Mouse (Mus musculus): ENCODE results near the gene Rtl8a. TPM values are rescaled to one million over a fixed set of nuclear protein-coding genes. Genes with fewer than 3 reads are reported as not detected.
"Not testable (repeated sequence)": the region's sequence is repeated elsewhere in the genome, so short reads cannot be mapped to it uniquely, and the experiment has no call there.

Gene Rtl8a
- total and polyA plus RNA-seq, 3 experiments = not detected

DNA sequence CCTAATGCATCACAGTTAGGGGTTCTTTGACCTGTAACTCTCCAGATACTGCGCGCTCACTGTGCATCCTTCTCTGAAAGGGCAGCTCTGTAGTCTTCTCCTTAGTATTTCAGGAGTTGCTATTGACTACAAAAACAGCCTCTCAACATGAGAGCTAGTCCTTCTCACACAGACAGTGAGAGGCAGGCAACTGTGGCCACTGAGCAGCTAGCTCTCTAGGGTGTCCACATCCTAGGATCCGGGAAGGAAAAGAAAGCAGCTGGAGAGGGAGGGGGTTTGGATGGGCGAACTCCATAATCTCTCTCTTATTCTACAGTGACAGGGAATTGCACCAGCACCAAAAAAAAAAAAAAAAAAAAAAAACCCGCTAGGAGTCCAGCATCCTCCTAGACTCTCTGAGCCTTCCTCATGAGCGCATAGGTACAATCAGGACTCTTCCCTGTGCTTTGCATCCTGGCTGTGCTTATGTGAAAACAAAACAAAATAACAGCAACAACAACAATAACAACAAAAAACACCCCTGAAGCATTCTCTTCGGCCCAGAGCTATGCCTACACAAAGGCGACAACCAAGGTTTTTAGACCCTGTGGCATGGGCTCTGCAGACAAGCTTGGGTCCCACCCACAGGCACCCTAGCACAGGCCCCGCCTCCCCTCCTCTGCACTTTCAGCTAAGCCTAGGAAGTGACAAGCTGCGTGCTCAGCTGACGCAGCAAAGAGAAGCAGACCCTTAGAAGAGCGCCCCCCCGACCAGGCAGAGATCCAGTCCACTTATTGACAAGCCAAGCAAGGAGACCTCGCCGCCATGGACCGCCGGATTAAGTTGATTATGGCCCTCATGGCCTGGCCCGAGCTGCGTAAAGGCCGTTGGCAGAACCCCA is 36.0 kb downstream of the Rtl8a start, which contains the start of gene Rtl8c:
Rtl8c (plus strand) TSS at position 791 of the 880 bp plus-strand sequence.
- no peak for DNase-seq (ENCODE audit: low read depth, low spot score)
- Histone ChIP-seq H3K4me3 (ENCODE audit: control insufficient read depth in 1 of 2, insufficient read depth in 1 of 2, low read depth in 2 of 2, low read length in 2 of 2) (no peak within 1 kb of the TSS), H3K9ac (ENCODE audit: control insufficient read depth, low read depth, low read length, poor library complexity, severe bottlenecking) (no peak within 1 kb of the TSS)

DNA sequence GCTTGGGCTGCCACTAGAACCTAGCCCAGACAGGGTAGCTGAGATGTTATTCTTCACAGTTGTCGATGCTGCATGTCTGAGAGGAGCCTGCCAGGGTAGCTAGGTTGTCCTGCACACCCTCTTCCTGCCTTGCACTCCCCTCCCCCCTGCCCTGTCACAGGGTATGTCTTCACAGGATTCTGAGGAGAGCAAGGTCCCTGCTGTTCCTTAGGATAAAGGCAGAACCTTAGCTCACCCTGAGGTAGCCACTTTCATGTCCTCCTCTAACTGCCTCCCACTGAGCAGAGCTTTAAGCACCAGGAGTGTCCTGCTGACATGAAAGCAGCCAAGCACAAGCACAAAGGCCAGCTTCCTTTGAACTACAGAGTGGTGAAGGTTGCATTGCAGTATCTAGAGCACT is 37.3 kb downstream of the Rtl8a start:
- not testable (repeated sequence) for H3K27ac ChIP-seq (ENCODE audit: control insufficient read depth, low read depth, low read length); H3K9me3 ChIP-seq (replicated peaks; ENCODE audit: insufficient read depth, low read length)

More for the DNA sequence above, 36.0 kb downstream of the Rtl8a start, which contains the start of gene Rtl8c:
- no peaks in the 10 kb centered on the region for H3K4me1 ChIP-seq (ENCODE audit: control insufficient read depth in 1 of 2, insufficient read depth in 2 of 2, low read length in 2 of 2)
- H3K27ac ChIP-seq (ENCODE audit: control insufficient read depth, low read depth, low read length) = no peak within 1 kb of the TSS
- no peaks in the 10 kb centered on the region for H3K36me3 ChIP-seq (ENCODE audit: control insufficient read depth in 1 of 2, insufficient read depth in 2 of 2, low read length in 2 of 2)
- no peaks in the 10 kb centered on the region for H3K79me2 ChIP-seq (ENCODE audit: control insufficient read depth, insufficient read depth, low read length, poor library complexity)
- H3K27me3 ChIP-seq (ENCODE audit: control insufficient read depth in 1 of 2, insufficient read depth in 2 of 2, low read length in 2 of 2) = no peaks in the 10 kb centered on the region
- TF ChIP-seq CHD2 (IDR thresholded peaks at IDR 0.05; ENCODE audit: low read length) (no peak), MAX (IDR thresholded peaks at IDR 0.05; ENCODE audit: low read length) (no peak), GATA1 (IDR thresholded peaks at IDR 0.05; ENCODE audit: low read depth, low read length) (no peak), GABPA (IDR thresholded peaks at IDR 0.05; ENCODE audit: low read depth, low read length) (no peak), RAD21 (IDR thresholded peaks at IDR 0.05; ENCODE audit: low read depth, low read length) (no peak), TAL1 (IDR thresholded peaks at IDR 0.05; ENCODE audit: low read length) (no peak), UBTF (IDR thresholded peaks at IDR 0.05; ENCODE audit: borderline replicate concordance, insufficient read depth, low read depth, low read length) (no peak), MYC (IDR thresholded peaks at IDR 0.05; ENCODE audit: low read depth, low read length) (no peak), BHLHE40 (IDR thresholded peaks at IDR 0.05; ENCODE audit: borderline replicate concordance, low read depth, low read length) (no peak), TBP (IDR thresholded peaks at IDR 0.05; ENCODE audit: low read depth, low read length) (no peak)
- H3K9me3 ChIP-seq (replicated peaks; ENCODE audit: insufficient read depth, low read length) = no peaks in the 10 kb centered on the region

DNA sequence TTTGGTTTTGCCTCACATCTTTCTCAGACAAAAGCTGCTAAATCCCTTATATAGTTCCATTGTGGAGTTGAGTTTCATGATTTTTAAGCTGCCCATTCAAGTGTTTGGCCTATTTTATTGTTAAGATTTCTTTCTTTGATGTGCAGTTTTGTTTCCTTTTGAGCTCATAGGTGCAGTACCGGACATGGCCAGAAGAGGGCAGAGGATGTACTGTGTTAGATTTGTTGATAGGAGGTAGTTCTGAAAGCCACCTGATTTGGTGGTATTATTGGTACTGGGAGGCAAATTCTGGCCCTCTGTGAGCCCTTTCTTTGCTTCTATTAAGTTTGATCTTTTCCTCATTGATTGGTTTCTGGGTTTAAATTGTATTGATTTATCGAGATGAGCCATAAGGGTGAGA is 43.5 kb downstream of the Rtl8a start:
- peak; percentile 1 for DNase-seq (ENCODE audit: low read depth, low spot score)

More for the DNA sequence above, 37.3 kb downstream of the Rtl8a start:
- not testable (repeated sequence) for H3K79me2 ChIP-seq (ENCODE audit: control insufficient read depth, insufficient read depth, low read length, poor library complexity); H3K9ac ChIP-seq (ENCODE audit: control insufficient read depth, low read depth, low read length, poor library complexity, severe bottlenecking); H3K36me3 ChIP-seq (ENCODE audit: control insufficient read depth in 1 of 2, insufficient read depth in 2 of 2, low read length in 2 of 2); DNase-seq (ENCODE audit: low read depth, low spot score); H3K27me3 ChIP-seq (ENCODE audit: control insufficient read depth in 1 of 2, insufficient read depth in 2 of 2, low read length in 2 of 2); H3K4me1 ChIP-seq (ENCODE audit: control insufficient read depth in 1 of 2, insufficient read depth in 2 of 2, low read length in 2 of 2); H3K4me3 ChIP-seq (ENCODE audit: control insufficient read depth in 1 of 2, insufficient read depth in 1 of 2, low read depth in 2 of 2, low read length in 2 of 2)

More for the DNA sequence above, 43.5 kb downstream of the Rtl8a start:
- not testable (repeated sequence) for H3K4me3 ChIP-seq (ENCODE audit: control insufficient read depth in 1 of 2, insufficient read depth in 1 of 2, low read depth in 2 of 2, low read length in 2 of 2); H3K9ac ChIP-seq (ENCODE audit: control insufficient read depth, low read depth, low read length, poor library complexity, severe bottlenecking); H3K9me3 ChIP-seq (replicated peaks; ENCODE audit: insufficient read depth, low read length); H3K36me3 ChIP-seq (ENCODE audit: control insufficient read depth in 1 of 2, insufficient read depth in 2 of 2, low read length in 2 of 2); H3K27ac ChIP-seq (ENCODE audit: control insufficient read depth, low read depth, low read length); H3K79me2 ChIP-seq (ENCODE audit: control insufficient read depth, insufficient read depth, low read length, poor library complexity); H3K4me1 ChIP-seq (ENCODE audit: control insufficient read depth in 1 of 2, insufficient read depth in 2 of 2, low read length in 2 of 2); H3K27me3 ChIP-seq (ENCODE audit: control insufficient read depth in 1 of 2, insufficient read depth in 2 of 2, low read length in 2 of 2)
- peak in 1 of 3 experiments; percentile 10; a peak in 2 of 6 replicates for TF ChIP-seq CTCF (IDR thresholded peaks at IDR 0.05 in 2 of 3, conservative IDR thresholded peaks at IDR 0.05 in 1 of 3; ENCODE audit: control insufficient read depth in 1 of 3, insufficient read depth in 1 of 3, low read depth in 2 of 3, low read length in 3 of 3, poor library complexity in 1 of 3, severe bottlenecking in 1 of 3)
- 0 out of 2 replicates have a peak, but pooled peaks have one; percentile 8 for TF ChIP-seq SMC3 (IDR thresholded peaks at IDR 0.05; ENCODE audit: low read depth, low read length)

Other genes with a start within 250 kb of the Rtl8a start
- not detected in 2 replicates for gene Etd, start 208.8 kb downstream of the Rtl8a start, total RNA-seq (2012; rRNA removed)
- gene Etd, start 208.8 kb downstream of the Rtl8a start, polyA plus RNA-seq (2012; ENCODE audit: insufficient read depth in 1 of 2, insufficient read length in 2 of 2, low read depth in 1 of 2, low replicate concordance in 2 of 2, missing spikeins in 1 of 2) = not detected
- not detected in 2 replicates for gene Rtl8c, start 35.6 kb downstream of the Rtl8a start, total RNA-seq (2012; rRNA removed)
- not detected for gene Rtl8c, start 35.6 kb downstream of the Rtl8a start, polyA plus RNA-seq (2012; ENCODE audit: insufficient read depth in 1 of 2, insufficient read length in 2 of 2, low read depth in 1 of 2, low replicate concordance in 2 of 2, missing spikeins in 1 of 2)
- not detected in 2 replicates for gene Gm14597, start 34.7 kb downstream of the Rtl8a start, total RNA-seq (2012; rRNA removed)
- not detected for gene Gm14597, start 34.7 kb downstream of the Rtl8a start, polyA plus RNA-seq (2012; ENCODE audit: insufficient read depth in 1 of 2, insufficient read length in 2 of 2, low read depth in 1 of 2, low replicate concordance in 2 of 2, missing spikeins in 1 of 2)
- not detected in 2 replicates for gene Rtl8b, start 26.7 kb upstream of the Rtl8a start, total RNA-seq (2012; rRNA removed)
- gene Rtl8b, start 26.7 kb upstream of the Rtl8a start, polyA plus RNA-seq (2012; ENCODE audit: insufficient read depth in 1 of 2, insufficient read length in 2 of 2, low read depth in 1 of 2, low replicate concordance in 2 of 2, missing spikeins in 1 of 2) = not detected
- not detected in 2 replicates for gene 4930502E18Rik, start 81.1 kb upstream of the Rtl8a start, total RNA-seq (2012; rRNA removed)
- gene 4930502E18Rik, start 81.1 kb upstream of the Rtl8a start, polyA plus RNA-seq (2012; ENCODE audit: insufficient read depth in 1 of 2, insufficient read length in 2 of 2, low read depth in 1 of 2, low replicate concordance in 2 of 2, missing spikeins in 1 of 2) = not detected
- gene 1700013H16Rik, start 114.1 kb upstream of the Rtl8a start, total RNA-seq (2012; rRNA removed) = not detected in 2 replicates
- gene 1700013H16Rik, start 114.1 kb upstream of the Rtl8a start, polyA plus RNA-seq (2012; ENCODE audit: insufficient read depth in 1 of 2, insufficient read length in 2 of 2, low read depth in 1 of 2, low replicate concordance in 2 of 2, missing spikeins in 1 of 2) = not detected
- gene Zfp36l3, start 132.7 kb upstream of the Rtl8a start, total RNA-seq (2012; rRNA removed) = 0.19 and 0.26 TPM in 2 replicates
- under 1 TPM in 1 of 2 experiments, not detected in 1; 0.42 TPM for gene Zfp36l3, start 132.7 kb upstream of the Rtl8a start, polyA plus RNA-seq (2012; ENCODE audit: insufficient read depth in 1 of 2, insufficient read length in 2 of 2, low read depth in 1 of 2, low replicate concordance in 2 of 2, missing spikeins in 1 of 2)
- 39.7 and 46.6 TPM in 2 replicates for gene Xlr, start 154.0 kb upstream of the Rtl8a start, total RNA-seq (2012; rRNA removed)
- gene Xlr, start 154.0 kb upstream of the Rtl8a start, polyA plus RNA-seq (2012; ENCODE audit: insufficient read depth in 1 of 2, insufficient read length in 2 of 2, low read depth in 1 of 2, low replicate concordance in 2 of 2, missing spikeins in 1 of 2) = 10 to 100 TPM in 1 of 2 experiments, not detected in 1; 31.5 TPM

Data from MEL (cell line).